Mouse (Mus musculus): Measurements from ENCODE around the gene Saysd1. TPM values are rescaled to one million over a fixed set of nuclear protein-coding genes. Genes with fewer than 3 reads are reported as not detected.

Saysd1 gene
- total RNA-seq, 1 experiment = 7.2 TPM

GRCm38 (mm10) chr14:20149127-20150080, 11.1 kb upstream of the Saysd1 start:
- H3K9me3 ChIP-seq (ENCODE audit: control insufficient read depth, insufficient read depth, low read depth, low read length) = no peaks in the 10 kb centered on the region
- peaks cover 4 to 21% of the 10 kb centered on the region in 2 experiments; a peak in 2 of 4 replicates for H3K4me1 ChIP-seq (ENCODE audit: control insufficient read depth in 2 of 2, insufficient read depth in 2 of 2, low read length in 2 of 2, poor library complexity in 1 of 2)
- no peak overlapping the region for H3K4me3 ChIP-seq (ENCODE audit: insufficient read depth in 1 of 2, low read depth in 1 of 2, low read length in 2 of 2, poor library complexity in 1 of 2, severe bottlenecking in 1 of 2)
- TF ChIP-seq ZNF384 (IDR thresholded peaks at IDR 0.05; ENCODE audit: low read depth, low read length) (no peak), CHD2 (IDR thresholded peaks at IDR 0.05; ENCODE audit: low read depth, low read length) (no peak)
- H3K9ac ChIP-seq (ENCODE audit: insufficient read depth, low read depth, low read length, poor library complexity, severe bottlenecking) = no peak overlapping the region
- in situ Hi-C loops (cut with MboI; ENCODE audit: low sequenced_read_pairs in 2 of 2, unreplicated experiment in 2 of 2) = loop anchor here in 1 of 2 experiments (10.0 kb wide), 1 partner anchor 45 kb away; no protein-coding TSS in a partner anchor
- peaks cover 42% of the 10 kb centered on the region for H3K36me3 ChIP-seq (ENCODE audit: control insufficient read depth, insufficient read depth, low read length, poor library complexity, severe bottlenecking)
- no peak for DNase-seq (ENCODE audit: low read depth, low spot score)
- H3K27ac ChIP-seq (ENCODE audit: insufficient read depth, low read depth, low read length, poor library complexity, severe bottlenecking) = no peak overlapping the region

- TF ChIP-seq ZC3H11A (IDR thresholded peaks at IDR 0.05; ENCODE audit: borderline replicate concordance, low read depth, low read length) (no peak), ZNF384 (IDR thresholded peaks at IDR 0.05; ENCODE audit: low read depth, low read length) (no peak), CHD2 (IDR thresholded peaks at IDR 0.05; ENCODE audit: low read depth, low read length) (no peak), HCFC1 (IDR thresholded peaks at IDR 0.05; ENCODE audit: borderline replicate concordance, insufficient read depth, low read length) (no peak), MAFK (IDR thresholded peaks at IDR 0.05; ENCODE audit: insufficient read depth, low read depth, low read length) (no peak)
- in situ Hi-C loops (cut with MboI; ENCODE audit: low sequenced_read_pairs in 2 of 2, unreplicated experiment in 2 of 2) = no loop called here
- Histone ChIP-seq H3K4me1 (ENCODE audit: control insufficient read depth in 2 of 2, insufficient read depth in 2 of 2, low read length in 2 of 2, poor library complexity in 1 of 2) (peaks cover 2 to 19% of the 10 kb centered on the region in 2 experiments; a peak in 1 of 4 replicates), H3K36me3 (ENCODE audit: control insufficient read depth, insufficient read depth, low read length, poor library complexity, severe bottlenecking) (peaks cover 51% of the 10 kb centered on the region), H3K27ac (ENCODE audit: insufficient read depth, low read depth, low read length, poor library complexity, severe bottlenecking) (no peak overlapping the region), H3K9me3 (ENCODE audit: control insufficient read depth, insufficient read depth, low read depth, low read length) (no peaks in the 10 kb centered on the region), H3K4me3 (ENCODE audit: insufficient read depth in 1 of 2, low read depth in 1 of 2, low read length in 2 of 2, poor library complexity in 1 of 2, severe bottlenecking in 1 of 2) (no peak overlapping the region), H3K9ac (ENCODE audit: insufficient read depth, low read depth, low read length, poor library complexity, severe bottlenecking) (no peak overlapping the region)
- DNase-seq (ENCODE audit: low read depth, low spot score) = no peak
Observed at GRCm38 (mm10) chr14:20148514-20148913, 10.2 kb upstream of the Saysd1 start.

- Histone ChIP-seq H3K4me1 (ENCODE audit: control insufficient read depth in 2 of 2, insufficient read depth in 2 of 2, low read length in 2 of 2, poor library complexity in 1 of 2) (peaks cover 2 to 17% of the 10 kb centered on the region in 2 experiments; a peak in 1 of 4 replicates), H3K36me3 (ENCODE audit: control insufficient read depth, insufficient read depth, low read length, poor library complexity, severe bottlenecking) (peaks cover 56% of the 10 kb centered on the region), H3K4me3 (ENCODE audit: insufficient read depth in 1 of 2, low read depth in 1 of 2, low read length in 2 of 2, poor library complexity in 1 of 2, severe bottlenecking in 1 of 2) (no peak overlapping the region), H3K9ac (ENCODE audit: insufficient read depth, low read depth, low read length, poor library complexity, severe bottlenecking) (no peak overlapping the region), H3K9me3 (ENCODE audit: control insufficient read depth, insufficient read depth, low read depth, low read length) (no peaks in the 10 kb centered on the region), H3K27ac (ENCODE audit: insufficient read depth, low read depth, low read length, poor library complexity, severe bottlenecking) (no peak overlapping the region)
- TF ChIP-seq ZC3H11A (IDR thresholded peaks at IDR 0.05; ENCODE audit: borderline replicate concordance, low read depth, low read length) = no peak
- TF ChIP-seq ZNF384 (IDR thresholded peaks at IDR 0.05; ENCODE audit: low read depth, low read length) = no peak
- TF ChIP-seq CHD2 (IDR thresholded peaks at IDR 0.05; ENCODE audit: low read depth, low read length) = no peak
- TF ChIP-seq HCFC1 (IDR thresholded peaks at IDR 0.05; ENCODE audit: borderline replicate concordance, insufficient read depth, low read length) = no peak
- no peak for TF ChIP-seq MAFK (IDR thresholded peaks at IDR 0.05; ENCODE audit: insufficient read depth, low read depth, low read length)
- in situ Hi-C loops (cut with MboI; ENCODE audit: low sequenced_read_pairs in 2 of 2, unreplicated experiment in 2 of 2) = no loop called here
- no peak for DNase-seq (ENCODE audit: low read depth, low spot score)
Observed at GRCm38 (mm10) chr14:20147854-20148253, 9.5 kb upstream of the Saysd1 start.

- in situ Hi-C loops (cut with MboI; ENCODE audit: low sequenced_read_pairs in 2 of 2, unreplicated experiment in 2 of 2) = no loop called here
- Histone ChIP-seq H3K4me1 (ENCODE audit: control insufficient read depth in 2 of 2, insufficient read depth in 2 of 2, low read length in 2 of 2, poor library complexity in 1 of 2) (peaks cover 2 to 9% of the 10 kb centered on the region in 2 experiments; a peak in 1 of 4 replicates), H3K9ac (ENCODE audit: insufficient read depth, low read depth, low read length, poor library complexity, severe bottlenecking) (no peak overlapping the region), H3K27ac (ENCODE audit: insufficient read depth, low read depth, low read length, poor library complexity, severe bottlenecking) (no peak overlapping the region), H3K9me3 (ENCODE audit: control insufficient read depth, insufficient read depth, low read depth, low read length) (no peaks in the 10 kb centered on the region), H3K36me3 (ENCODE audit: control insufficient read depth, insufficient read depth, low read length, poor library complexity, severe bottlenecking) (peaks cover 69% of the 10 kb centered on the region), H3K4me3 (ENCODE audit: insufficient read depth in 1 of 2, low read depth in 1 of 2, low read length in 2 of 2, poor library complexity in 1 of 2, severe bottlenecking in 1 of 2) (no peak overlapping the region)
- no peak for DNase-seq (ENCODE audit: low read depth, low spot score)
- TF ChIP-seq ZC3H11A (IDR thresholded peaks at IDR 0.05; ENCODE audit: borderline replicate concordance, low read depth, low read length) = no peak
- no peak for TF ChIP-seq HCFC1 (IDR thresholded peaks at IDR 0.05; ENCODE audit: borderline replicate concordance, insufficient read depth, low read length)
- TF ChIP-seq MAFK (IDR thresholded peaks at IDR 0.05; ENCODE audit: insufficient read depth, low read depth, low read length) = no peak
- no peak for TF ChIP-seq CHD2 (IDR thresholded peaks at IDR 0.05; ENCODE audit: low read depth, low read length)
- no peak for TF ChIP-seq ZNF384 (IDR thresholded peaks at IDR 0.05; ENCODE audit: low read depth, low read length)
Observed at GRCm38 (mm10) chr14:20144093-20144492, 5.8 kb upstream of the Saysd1 start.

Measured in ES-E14 (cell line).